Mouse (Mus musculus) gastrocnemius, postnatal 14 days (tissue): ENCODE results near the gene Mea1. TPM values are rescaled to one million over a fixed set of nuclear protein-coding genes. Genes with fewer than 3 reads are reported as not detected.

Experiments
- DNase-seq: peaks from one replicate; pipeline ENCODE4 v3.0.0; 2021; ENCODE audit warnings: mixed read lengths
- intact Hi-C: fragments of 180-260 bp; cut with DNase I; formaldehyde crosslinking; loops from one replicate; pipeline ENCODE4 v1.15.1; 2025; ENCODE audit warnings: low total_unique reads
- long read RNA-seq, 2 experiments: library from polyadenylated mRNA; stranded (forward); transcript quantifications; one replicate each; pipeline ENCODE4 v2.0.0; 2021
- total RNA-seq, 2 experiments: library from RNA; stranded (reverse); gene quantifications; 2 replicates each; pipeline ENCODE4 v1.2.3; 2021

Mea1 gene
- total RNA-seq: 10 to 100 TPM; 46.2 to 57.6 TPM
- long read RNA-seq, experiment 1, transcript Mea1-206 (4 exons, 945 nt): major isoform, 10 of 27 reads
- long read RNA-seq, experiment 1, partial matches to known transcripts: 0 of 27 reads
- long read RNA-seq, experiment 1, other reads (novel, unspliced or antisense): 15 of 27 reads
- long read RNA-seq, experiment 2, transcript Mea1-206 (4 exons, 945 nt): major isoform, 12 of 25 reads
- long read RNA-seq, experiment 2, partial matches to known transcripts: 10 of 25 reads
- long read RNA-seq, experiment 2, other reads (novel, unspliced or antisense): 1 of 25 reads

GRCm38 (mm10) chr17:46678416-46678815 is at the start of gene Mea1:
Gene Mea1, plus strand, starts transcription at chr17:46678793.
- intact Hi-C loops: no loop called here
- peak; percentile 71 for DNase-seq

DNA sequence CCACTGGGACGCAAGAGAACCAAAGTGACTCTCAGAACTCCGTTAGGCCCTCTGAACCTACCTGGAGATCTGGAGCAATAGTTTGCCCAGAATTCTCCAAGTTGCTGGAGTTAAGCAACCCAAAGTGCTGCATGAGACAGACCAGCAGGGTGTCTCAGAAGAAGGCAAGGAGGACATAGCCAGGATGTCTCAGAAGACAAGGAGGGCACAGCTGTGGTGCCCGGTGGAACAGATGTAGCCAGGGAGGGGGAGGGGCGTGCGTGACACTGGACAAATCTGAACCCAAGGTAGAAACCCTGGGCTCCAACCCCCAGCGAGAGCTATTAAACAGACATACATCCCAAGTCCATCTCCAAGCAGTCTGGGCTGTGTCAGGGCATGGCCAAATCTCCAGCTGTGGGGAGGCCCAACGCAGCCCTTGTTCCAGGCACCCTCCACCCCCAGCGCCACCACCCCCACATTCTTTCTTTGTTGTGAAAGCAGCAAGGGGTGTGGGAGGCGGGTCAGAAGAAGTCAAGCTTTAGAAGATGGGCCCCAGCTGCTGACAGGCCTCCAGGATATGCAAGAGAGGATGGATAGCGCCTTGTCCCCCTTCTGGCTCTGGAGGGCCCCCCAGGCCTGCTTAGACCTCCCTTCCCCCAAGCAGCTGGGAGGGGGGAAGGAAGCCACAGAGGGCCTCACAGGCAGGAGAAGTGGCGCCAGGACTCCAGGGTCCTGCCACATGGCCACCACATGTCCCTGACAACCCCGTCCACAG is 48.7 kb upstream of the Mea1 start:
- DNase-seq: no peak
- intact Hi-C loops: loop anchor here (5.0 kb wide), 1 partner anchor 38 kb away; no protein-coding TSS in a partner anchor

- intact Hi-C loops: loop anchor here (5.0 kb wide), 1 partner anchor 110 kb away; no protein-coding TSS in a partner anchor
- DNase-seq: peak; percentile 63
Observed at GRCm38 (mm10) chr17:46636831-46637523, 41.6 kb upstream of the Mea1 start.

DNA sequence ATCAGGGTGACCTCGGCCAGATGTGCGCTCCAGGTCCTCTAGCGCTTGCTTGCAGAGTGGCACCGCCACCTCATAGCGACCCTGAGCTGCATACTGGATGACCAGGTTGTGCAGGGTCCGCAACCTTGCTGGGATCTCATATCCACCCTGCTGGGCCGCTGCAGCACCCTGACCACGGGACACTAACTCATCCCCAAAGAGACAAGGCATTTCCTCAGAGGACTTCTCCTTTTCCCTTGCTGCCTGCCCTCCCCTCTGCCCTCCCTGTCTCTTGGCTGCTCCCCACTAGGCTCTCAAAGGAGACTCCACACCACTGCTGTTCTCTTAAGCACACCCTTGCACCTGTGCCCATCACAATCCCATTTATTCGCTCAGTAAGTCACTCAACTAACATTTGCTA is 38.7 kb upstream of the Mea1 start:
- DNase-seq: no peak
- intact Hi-C loops: loop anchor here (5.0 kb wide), 1 partner anchor 113 kb away; no protein-coding TSS in a partner anchor

GRCm38 (mm10) chr17:46642060-46642459 is 36.5 kb upstream of the Mea1 start:
- no peak for DNase-seq
- intact Hi-C loops: no loop called here

GRCm38 (mm10) chr17:46644152-46644805 is 34.3 kb upstream of the Mea1 start:
- no peak for DNase-seq
- intact Hi-C loops: no loop called here

DNA sequence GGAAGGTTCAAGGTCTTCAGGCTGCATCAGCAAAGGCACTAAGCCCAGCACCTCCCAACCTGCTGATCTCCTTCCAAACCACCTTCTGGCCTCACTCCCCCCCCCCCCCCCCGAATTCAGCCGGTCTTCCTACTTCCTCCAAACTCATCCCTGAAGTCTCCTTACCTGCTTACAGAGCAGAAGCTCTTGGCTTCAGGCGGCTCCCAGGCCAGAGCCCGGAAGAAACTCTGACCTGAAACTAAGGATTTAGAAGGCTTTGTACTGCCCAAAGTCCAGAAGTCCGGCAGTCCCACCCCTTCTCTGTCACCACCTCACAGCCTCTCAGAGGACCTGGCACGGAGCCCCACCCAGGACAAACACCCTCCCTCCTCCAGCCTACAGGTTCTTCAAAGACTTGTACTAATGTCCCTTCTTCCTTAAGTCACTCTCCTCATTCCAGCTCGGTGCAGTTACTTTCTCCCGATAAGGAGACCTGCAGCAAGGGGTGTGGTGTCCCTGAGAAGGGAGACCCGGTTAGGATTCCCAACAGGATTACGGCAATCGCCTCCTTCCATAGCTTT is 33.6 kb upstream of the Mea1 start:
- DNase-seq: peak; percentile 48
- intact Hi-C loops: no loop called here

DNA sequence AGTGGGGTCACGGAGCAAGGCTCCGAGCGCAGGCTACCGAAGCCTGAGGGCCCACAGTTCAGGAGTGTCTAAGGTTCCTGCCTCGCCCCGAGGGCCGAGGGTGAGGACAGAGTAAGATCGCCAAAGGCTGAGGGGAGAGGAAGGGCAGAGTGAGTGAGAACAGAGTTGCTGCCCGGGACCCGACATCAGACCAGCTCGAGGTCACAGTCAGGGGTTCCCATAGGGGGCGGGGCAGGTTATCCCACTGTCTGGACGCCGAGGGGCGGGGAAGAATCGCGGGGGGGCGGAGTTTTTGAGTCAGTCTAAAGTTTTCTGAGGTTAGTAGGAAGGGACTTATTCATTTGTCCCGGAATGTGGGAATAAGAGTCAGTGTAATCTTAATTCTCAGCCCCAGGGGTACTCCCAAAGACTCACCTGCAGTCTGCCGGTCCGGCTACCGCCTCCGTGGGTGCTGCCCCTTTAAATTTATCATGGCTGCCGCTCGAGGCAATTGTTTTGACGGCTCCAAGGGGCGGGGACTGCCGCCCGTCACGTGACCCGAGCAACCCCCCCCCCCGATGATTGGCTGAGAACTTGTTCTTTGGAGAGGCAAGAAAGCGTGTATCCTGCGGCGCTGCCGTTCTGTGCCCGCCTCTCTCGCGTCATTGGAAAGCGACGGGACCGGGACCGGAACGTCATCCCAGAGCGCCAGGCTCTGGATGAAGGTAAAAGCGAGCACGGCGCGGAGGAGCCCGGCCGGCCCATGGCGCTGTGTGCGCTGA is 32.9 kb upstream of the Mea1 start, which contains the start of the genes Klc4 and Mrpl2:
Gene Klc4 (minus strand): TSS at position 462 of the 761 bp plus-strand sequence.
Gene Mrpl2 (plus strand): TSS at position 669 of the 761 bp plus-strand sequence.
- DNase-seq: peak; percentile 97
- intact Hi-C loops: no loop called here

DNA sequence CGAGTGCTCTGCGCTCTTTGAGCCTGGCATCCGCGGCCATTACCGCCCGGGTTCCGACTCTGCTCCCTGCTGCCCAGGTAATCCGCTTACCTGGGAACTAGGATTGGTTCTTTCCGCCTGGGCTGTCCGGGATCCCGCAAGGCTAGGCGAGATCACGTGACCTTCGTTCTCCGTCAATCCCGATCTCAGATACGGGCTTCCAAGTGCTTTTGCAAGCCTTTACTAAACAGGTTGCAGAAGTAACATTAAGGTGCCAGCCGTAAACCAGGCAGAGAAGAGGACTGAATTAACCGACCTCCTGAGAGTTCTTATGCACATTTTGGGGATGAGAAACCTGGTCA is 32.3 kb upstream of the Mea1 start:
- DNase-seq: no peak
- intact Hi-C loops: no loop called here

DNA sequence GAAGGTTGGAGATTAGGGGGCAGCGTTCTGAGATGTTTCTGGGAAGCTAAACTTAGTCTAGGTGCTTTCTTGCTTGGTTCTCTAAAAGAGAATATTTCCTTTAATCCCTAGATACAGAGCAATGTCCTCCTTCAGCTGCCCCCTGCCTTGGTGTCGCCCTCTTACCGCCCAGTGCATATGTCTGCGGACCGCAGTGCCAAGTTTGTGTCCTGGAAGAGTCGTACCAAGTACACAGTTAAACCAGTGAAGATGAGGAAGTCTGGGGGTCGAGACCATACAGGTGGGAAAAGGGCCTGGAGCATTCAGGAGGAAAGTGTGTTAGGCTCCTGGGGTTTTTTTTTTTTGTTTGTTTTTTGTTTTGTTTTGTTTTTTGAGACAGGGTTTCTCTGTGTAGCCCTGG is 31.3 kb upstream of the Mea1 start:
- intact Hi-C loops: no loop called here
- DNase-seq: no peak

DNA sequence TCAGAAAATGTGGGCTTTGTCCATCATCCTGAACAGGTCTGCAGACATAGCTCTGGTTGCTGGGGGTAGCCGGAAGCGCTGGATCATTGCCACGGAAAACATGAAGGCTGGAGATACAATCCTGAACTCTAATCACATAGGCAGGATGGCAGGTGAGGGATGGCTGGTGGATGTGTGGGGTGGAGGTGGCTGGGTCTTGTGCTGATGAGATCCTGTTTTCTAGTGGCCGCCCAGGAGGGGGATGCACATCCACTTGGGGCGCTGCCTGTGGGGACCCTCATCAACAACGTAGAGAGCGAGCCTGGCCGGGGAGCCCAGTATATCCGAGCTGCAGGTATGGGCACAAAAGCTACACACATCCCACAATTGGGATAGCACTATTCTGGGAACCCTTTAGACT is 30.2 kb upstream of the Mea1 start:
- intact Hi-C loops: no loop called here
- DNase-seq: no peak

GRCm38 (mm10) chr17:46649811-46650210 is 28.8 kb upstream of the Mea1 start:
- no peak for DNase-seq
- intact Hi-C loops: no loop called here

DNA sequence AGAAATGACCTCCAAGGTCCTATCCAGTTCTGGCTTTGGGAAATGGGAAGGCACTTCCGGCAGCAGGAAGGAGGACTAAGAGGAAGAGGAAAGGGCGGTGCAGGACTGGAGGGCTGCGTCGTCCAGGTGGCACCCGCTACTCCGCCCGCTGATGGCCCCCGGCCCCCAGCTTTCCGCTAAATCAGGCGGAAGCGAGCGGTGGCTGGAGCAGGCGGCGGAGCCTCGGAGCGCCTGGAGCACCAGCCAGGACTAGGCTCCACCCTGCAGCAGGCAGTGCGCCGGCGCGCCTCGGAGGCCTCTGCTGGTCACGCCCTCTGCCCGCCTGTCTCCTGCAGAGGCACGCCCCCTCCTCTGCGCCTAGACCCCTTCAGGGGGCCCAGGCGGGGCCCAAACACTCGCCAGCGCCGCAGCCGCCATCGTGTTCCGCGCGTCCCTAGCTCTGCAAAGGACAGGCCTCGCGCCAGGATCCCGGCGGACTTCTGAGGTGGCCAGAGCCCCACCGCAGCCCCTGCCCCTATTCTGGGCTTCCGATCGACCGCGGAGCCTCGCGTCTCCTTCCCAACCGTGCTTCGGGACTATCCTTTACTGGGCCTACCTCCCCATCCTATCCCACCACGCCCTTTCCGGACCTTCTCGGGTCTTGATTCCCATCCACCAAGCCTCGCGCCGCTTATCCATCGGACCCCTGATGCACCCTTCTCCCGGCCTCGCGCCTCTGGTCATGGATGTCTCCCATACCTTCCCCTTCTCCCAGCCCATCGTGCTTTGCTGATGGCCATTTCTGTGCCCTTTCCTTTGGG is 28.2 kb upstream of the Mea1 start, which contains the start of gene Cul7:
Gene Cul7 (plus strand): TSS at position 106 of the 800 bp plus-strand sequence.
- intact Hi-C loops: no loop called here
- DNase-seq: peak; percentile 96

GRCm38 (mm10) chr17:46651292-46651691 is 27.3 kb upstream of the Mea1 start:
- no peak for DNase-seq

DNA sequence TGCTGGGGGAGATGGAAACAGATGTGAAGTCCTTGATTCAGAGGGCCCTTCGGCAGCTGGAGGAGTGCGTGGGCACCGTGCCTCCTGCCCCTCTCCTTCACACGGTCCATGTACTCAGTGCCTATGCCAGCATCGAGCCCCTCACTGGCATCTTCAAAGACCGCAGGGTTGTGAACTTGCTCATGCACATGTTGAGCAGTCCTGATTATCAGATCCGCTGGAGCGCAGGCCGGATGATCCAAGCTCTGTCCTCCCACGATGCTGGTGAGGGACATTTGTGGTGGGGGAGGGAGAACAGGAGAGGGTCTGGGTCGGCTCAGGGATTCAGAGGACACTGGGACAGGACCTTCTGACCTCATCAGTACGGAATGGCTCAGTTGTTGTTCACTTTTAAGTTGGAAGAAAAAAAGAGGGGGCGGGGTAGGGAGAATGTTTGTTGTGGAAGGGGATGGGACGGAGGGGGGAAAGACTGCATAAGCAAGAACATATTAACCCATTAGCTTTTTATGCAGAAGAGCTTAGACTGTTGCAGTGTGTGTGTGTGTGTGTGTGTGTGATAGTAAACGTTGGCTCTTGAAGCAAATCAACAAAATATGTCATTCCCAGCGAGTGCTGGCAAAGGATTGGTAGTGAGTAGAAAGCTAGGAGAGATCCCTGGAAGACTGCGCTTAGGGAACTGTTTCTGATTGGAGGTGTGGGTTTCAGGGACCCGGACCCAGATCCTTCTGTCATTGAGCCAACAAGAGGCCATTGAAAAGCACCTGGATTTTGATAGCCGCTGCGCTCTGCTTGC is 26.6 kb upstream of the Mea1 start:
- DNase-seq: no peak
- intact Hi-C loops: no loop called here

More at GRCm38 (mm10) chr17:46651292-46651691, 27.3 kb upstream of the Mea1 start:
- intact Hi-C loops: no loop called here

GRCm38 (mm10) chr17:46656054-46656453 is 22.5 kb upstream of the Mea1 start:
- intact Hi-C loops: no loop called here
- DNase-seq: no peak

GRCm38 (mm10) chr17:46661351-46661750 is 17.2 kb upstream of the Mea1 start:
- intact Hi-C loops: no loop called here
- DNase-seq: no peak
